In the genomic region with DNA sequence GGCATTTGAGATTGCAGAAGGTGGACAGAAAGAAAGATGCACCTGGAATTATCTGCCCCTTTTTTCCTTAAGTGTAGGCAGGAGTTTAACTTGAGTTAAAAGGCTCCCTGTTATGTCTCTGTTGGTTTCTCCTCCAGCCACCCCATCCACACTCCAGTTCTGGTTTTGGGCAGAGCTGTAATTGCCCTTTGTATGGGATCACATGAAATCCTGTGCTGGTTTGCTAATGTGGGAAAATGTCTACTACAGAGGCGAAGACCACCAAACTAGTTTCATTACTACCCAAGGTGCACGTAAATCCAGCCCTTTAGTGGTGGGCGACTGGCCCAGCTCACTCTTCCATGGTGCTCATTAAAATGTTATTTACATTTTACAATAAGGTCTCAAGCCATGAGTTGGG, we compare ENCODE assay signal across 8 mouse cellular contexts.
DNase-seq lines count a peak whose midpoint lies in the region; ATAC-seq and TF ChIP-seq lines count a peak whose summit lies in the region.

No protein-coding gene starts in this region.

- no peak overlapping the region for H3K4me3 ChIP-seq in forebrain, embryonic 16.5 days (replicated peaks; ENCODE audit: low read length)
- no peak overlapping the region for H3K4me3 ChIP-seq in hindbrain, postnatal 0 days (ENCODE audit: low read length)

- H3K27me3 ChIP-seq in forebrain, embryonic 16.5 days (replicated peaks; ENCODE audit: control insufficient read depth, insufficient read depth, low read length): no peaks in the 10 kb centered on the region
- H3K27me3 ChIP-seq in hindbrain, postnatal 0 days (ENCODE audit: insufficient read depth, low read length): no peaks in the 10 kb centered on the region

- peaks cover 52% of the 10 kb centered on the region for H3K4me1 ChIP-seq in forebrain, embryonic 16.5 days (replicated peaks; ENCODE audit: control insufficient read depth, insufficient read depth, low read length)
- H3K4me1 ChIP-seq in hindbrain, postnatal 0 days (ENCODE audit: insufficient read depth, low read length): peaks cover 21% of the 10 kb centered on the region

- H3K27ac ChIP-seq in forebrain, embryonic 16.5 days (ENCODE audit: low read length): no peak overlapping the region
- H3K27ac ChIP-seq in hindbrain, postnatal 0 days: 0 out of 2 replicates have a peak overlapping the region, but pooled peaks have one; percentile 48

- no peaks in the 10 kb centered on the region for H3K36me3 ChIP-seq in forebrain, embryonic 16.5 days (ENCODE audit: control insufficient read depth, insufficient read depth)
- H3K36me3 ChIP-seq in hindbrain, postnatal 0 days (ENCODE audit: insufficient read depth, low read length): no peaks in the 10 kb centered on the region

- H3K9ac ChIP-seq in forebrain, embryonic 16.5 days (replicated peaks; ENCODE audit: low read depth, low read length): no peak overlapping the region
- no peak overlapping the region for H3K9ac ChIP-seq in hindbrain, postnatal 0 days (replicated peaks; ENCODE audit: low read length)

- H3K9me3 ChIP-seq in forebrain, embryonic 16.5 days (ENCODE audit: control insufficient read depth, low read length): no peaks in the 10 kb centered on the region
- no peaks in the 10 kb centered on the region for H3K9me3 ChIP-seq in hindbrain, postnatal 0 days (ENCODE audit: low read length)

- WGBS in forebrain, embryonic 16.5 days: 2% methylated on average over 3 of the region's 3 CpGs
- 20% methylated on average over 3 of the region's 3 CpGs for WGBS in hindbrain, postnatal 0 days

- peak; percentile 21 for ATAC-seq in forebrain, embryonic 16.5 days
- no peak for ATAC-seq in hindbrain, postnatal 0 days

- DNase-seq in urinary bladder, postnatal 25 days (ENCODE audit: low spot score): peak; percentile 28
- no peak for DNase-seq in urinary bladder, adult 18-20 months (ENCODE audit: low spot score in 2 of 2)
- DNase-seq in hindbrain, postnatal 0 days (ENCODE audit: low spot score): peak; percentile 72
- peak; percentile 61 for DNase-seq in lung, postnatal 36 days
- peak; percentile 19 for DNase-seq in yolk sac, embryonic 10.5 days (ENCODE audit: low spot score)
- DNase-seq in cerebellum, adult 11 months: no peak
- no peak for DNase-seq in natural killer cell, adult 2 months (ENCODE audit: low spot score in 2 of 2)

- TF ChIP-seq CTCF in hindbrain, postnatal 0 days (IDR thresholded peaks at IDR 0.05; ENCODE audit: low read depth): no peak

- 0 out of 2 replicates have a peak overlapping the region, but pooled peaks have one; percentile 11 for H3K4me2 ChIP-seq in forebrain, embryonic 16.5 days (ENCODE audit: low read length)
- no peak overlapping the region for H3K4me2 ChIP-seq in hindbrain, postnatal 0 days (ENCODE audit: low read depth, low read length)

Comparison
In these comparisons a context has a peak if more than half of its experiments do, and no peak if none do; other contexts are left out.
1. DNase-seq: peak in urinary bladder, postnatal 25 days (single experiment), hindbrain, postnatal 0 days (single experiment), lung, postnatal 36 days (single experiment) and yolk sac, embryonic 10.5 days (single experiment); none in urinary bladder, adult 18-20 months (0 of 2), cerebellum, adult 11 months (single experiment) and natural killer cell, adult 2 months (0 of 2).